Mouse (Mus musculus): Measurements from ENCODE around the gene Egf.
A peak's percentile ranks its signal among the peaks of the same experiment; 100 is the strongest.
"Not testable (repeated sequence)": the region's sequence is repeated elsewhere in the genome, so short reads cannot be mapped to it uniquely, and the experiment has no call there.

Gene Egf

DNA sequence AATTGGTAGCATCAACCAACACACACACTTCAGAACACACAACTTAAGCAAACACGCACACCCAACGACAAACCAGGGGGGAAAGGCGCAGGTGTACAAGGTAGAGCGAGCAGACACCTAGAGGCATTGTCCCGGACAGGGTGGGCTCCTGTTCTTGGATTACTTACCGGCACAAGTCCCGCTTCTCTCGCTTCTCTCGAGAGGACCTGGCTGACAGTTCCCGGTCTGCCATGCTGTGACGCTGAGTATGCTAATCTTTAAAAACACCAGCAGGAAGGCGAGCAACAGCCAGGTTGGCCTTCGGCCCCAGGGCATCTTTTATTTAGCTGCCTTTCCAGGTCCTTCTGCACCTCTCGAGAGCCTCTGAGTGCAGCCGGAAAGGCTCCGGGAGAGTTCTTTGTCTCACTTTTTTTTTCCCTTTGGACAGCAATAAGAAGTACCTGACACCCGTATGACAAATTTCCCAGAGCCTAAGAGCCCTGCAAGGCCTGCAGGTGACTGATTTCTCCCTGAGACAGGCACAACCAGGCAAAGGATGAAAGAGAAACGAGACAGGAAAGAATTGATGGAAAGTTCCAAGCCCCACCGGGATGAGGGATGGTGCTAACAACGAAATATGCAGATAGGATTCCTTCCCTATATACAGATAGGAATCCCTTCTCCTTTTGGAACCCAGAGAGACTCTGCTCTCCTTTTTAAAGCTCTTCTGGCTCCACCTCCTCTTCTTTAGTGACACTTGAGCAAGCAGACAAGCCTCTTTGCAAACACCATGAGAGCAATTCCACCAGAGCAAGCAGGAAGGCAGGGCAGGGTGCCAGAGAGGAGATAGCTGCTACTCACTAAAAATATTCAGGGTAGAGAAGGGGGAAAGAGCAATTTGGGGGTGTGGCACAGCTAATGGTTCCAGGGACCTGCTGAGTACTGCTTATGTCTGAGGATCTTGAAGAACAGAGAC lies at the start of gene Egf:
Gene Egf, minus strand, starts transcription at position 667 of the 955 bp plus-strand sequence.
- DNase-seq = peak; percentile 71

DNA sequence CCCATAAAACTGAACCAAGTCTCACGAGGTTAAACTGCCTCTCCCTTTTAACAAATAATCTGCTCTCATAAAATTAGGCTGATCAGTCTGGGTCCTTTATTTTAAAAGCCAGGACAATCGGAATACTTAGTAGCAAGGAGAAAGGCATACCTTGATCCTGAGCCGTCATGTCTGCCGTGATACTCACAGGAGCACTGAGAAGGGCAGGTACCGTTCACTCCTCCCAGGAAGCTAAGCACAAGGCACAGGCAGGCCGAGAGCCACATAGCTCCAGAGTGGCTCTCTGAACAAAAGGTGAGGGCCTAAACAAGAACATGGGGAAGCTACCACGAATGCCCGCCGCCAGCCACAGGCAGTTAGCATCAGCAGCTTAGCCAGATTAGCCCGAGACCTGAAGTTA lies 48.6 kb upstream of the Egf start, which contains the start of gene Lrit3:
Gene Lrit3, minus strand, starts transcription at position 266 of the 400 bp plus-strand sequence.
- no peak for DNase-seq

DNA sequence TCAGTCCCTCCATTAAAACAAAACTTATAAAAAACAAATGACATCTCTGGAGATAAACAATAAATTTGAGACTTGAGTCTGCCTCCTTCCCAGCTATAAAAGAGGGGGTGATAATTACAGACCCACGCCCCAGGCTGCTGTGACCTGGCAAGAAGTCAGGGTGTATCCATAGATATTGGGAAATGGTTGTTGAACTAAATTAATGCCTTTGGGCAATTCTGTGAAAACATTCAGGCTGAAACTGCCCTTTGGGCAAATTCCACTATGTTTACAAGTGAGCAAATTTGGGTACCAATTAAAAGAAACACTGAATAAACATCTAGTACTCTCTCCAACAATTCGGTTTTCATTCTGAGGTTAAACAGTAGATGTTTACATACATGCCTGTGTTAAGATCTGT lies 43.9 kb upstream of the Egf start:
- peak; percentile 32 for DNase-seq

DNA sequence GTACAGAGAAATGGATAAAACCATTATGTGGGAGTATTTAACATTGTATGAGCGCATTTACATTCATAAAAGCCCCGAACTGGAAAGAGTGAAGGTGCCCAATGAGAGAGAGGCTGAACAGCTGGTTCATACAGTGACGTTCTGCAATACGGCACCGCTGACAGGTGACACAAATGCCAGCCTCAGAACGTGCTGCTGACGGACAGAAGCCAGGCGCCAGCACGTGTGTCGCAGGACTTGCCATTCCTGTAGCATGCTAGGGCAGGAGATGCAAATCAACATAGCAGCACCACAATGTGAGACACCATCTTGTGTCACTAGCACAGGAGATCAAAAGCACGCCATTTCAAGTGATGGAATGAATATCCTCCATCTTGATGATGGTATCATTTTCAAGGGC lies 43.4 kb upstream of the Egf start:
- DNase-seq = peak; percentile 19

DNA sequence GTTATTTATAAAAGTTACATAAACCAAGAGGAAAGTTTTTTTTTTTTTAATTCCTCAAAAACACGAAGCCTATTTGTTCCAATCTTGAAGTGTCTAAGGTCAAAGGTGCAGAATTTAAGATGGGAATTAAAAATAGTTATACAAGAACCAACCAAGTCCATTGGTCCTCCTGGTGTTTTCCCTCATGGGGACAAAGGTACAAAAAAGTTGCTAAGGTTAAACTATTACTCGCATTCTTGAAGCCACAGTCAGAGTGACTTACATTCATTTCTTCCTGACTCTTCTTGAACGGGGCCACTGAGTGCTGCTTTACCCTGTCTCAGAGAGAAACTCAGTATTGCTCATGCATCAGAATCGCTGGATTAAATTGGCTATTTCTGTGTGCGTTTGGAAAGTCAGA lies 42.2 kb upstream of the Egf start:
- no peak for DNase-seq

DNA sequence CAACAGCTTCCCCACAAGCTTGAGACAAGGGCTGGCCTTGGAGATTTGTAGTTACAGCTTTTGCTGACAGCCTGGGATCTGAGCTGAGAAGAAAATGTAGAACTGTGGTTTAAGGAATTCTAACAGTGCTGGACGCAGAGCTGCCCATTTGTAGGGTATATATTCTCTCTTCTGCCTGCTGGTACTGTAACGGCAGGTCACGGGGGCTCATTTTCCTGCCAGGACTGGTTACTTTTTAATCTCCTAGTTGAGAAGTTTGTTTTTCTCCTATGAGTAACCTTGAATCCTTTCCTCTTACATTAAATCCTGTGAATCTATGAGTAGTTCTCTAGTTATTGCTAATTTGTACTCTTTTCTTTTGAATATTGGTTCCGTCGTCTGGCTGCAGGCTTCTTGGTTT lies 38.7 kb upstream of the Egf start:
- peak; percentile 80 for DNase-seq

DNA sequence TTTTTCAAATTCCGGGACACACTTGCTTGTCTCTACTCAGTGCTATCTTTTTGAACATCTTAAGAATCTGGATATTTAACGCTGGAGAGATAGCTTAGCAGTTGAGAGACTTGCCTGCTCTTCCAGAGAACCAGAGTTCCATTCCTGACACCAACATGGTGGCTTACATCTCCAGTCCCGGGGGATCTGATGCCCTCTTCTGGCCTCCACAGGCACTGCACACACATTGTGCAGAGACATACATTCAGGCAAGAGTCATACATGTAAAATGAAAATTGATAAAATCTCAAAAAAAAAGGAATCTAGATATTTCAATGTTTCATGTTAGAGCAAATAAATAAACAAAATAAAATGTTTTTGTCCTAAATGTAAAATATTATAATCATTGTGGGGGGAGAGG lies 27.6 kb upstream of the Egf start:
- DNase-seq = no peak

DNA sequence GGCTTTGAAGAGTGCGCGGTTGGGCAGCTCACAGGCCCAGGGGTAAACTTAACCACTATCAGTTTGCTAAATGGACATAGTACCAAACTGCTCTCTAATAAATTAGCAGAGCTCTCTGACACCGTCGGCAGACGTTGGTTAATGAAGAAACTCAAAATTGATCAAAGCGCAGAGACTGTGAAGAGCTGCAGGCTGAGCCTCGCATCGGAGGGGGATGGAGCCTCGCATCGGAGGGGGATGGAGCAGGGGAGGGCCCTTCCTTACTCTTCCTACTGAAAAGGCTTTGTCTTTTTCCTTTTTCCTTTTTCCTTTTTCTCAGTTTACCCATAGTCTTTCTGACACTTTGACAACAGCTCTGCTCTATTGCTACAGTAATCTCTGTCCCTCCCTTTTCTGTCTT lies 26.3 kb upstream of the Egf start:
- DNase-seq = no peak

DNA sequence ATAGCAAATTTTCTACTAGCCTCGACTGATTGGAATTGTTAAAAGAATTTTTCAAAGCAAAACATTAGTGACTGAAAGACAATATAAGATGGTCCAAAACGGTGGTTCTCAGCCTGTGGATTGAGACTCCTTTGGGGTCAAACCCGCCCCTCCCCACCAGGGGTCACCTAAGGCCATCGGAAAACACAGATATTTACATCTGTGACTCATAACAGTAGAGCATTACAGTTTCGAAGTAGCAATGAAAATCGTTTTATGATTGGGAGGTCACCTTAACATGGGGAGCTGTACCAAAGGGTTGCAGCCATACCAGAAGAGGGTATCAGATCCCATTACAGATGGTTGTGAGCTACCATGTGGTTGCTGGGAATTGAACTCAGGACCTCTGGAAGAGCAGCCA lies 16.1 kb upstream of the Egf start:
- DNase-seq = no peak

DNA sequence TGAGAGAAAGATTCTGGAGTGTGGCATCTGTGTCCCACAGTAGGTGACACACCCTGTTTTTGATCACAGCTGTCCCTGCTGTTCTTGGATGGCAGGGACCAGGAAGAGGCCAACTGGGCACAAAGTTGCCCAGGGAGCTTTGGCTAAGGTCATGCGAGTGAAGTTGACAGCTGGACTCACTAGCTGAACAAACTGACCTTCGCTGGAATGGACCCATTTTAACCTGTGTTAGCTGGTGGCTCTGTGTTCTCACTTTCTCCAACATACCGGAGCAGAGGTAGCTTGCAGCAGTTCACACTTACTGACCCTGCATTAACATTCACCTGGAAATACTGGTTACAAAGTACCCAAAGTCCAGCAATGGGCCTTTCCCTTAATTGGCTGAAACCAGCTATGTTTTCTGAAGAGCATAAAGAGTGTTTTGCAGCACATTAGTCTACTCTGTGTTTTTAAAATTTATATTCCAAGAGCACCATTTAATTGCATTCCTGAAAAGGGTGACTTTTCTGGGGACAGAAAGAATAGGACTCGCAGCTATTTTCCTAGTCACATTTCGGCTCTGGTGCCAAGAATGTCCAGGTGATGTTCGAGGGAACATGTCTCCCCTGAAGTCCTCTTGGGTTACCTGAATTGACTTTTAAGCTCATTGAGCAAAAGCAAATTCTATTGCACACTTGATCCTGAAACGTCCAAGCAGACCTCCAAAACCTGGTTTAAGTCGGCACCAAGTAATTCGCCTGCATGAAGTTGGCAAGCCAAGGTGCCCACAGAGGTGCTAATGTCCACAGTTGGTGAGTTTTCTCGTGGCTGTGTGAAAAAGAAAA lies 12.1 kb upstream of the Egf start:
- peak; percentile 59 for DNase-seq

DNA sequence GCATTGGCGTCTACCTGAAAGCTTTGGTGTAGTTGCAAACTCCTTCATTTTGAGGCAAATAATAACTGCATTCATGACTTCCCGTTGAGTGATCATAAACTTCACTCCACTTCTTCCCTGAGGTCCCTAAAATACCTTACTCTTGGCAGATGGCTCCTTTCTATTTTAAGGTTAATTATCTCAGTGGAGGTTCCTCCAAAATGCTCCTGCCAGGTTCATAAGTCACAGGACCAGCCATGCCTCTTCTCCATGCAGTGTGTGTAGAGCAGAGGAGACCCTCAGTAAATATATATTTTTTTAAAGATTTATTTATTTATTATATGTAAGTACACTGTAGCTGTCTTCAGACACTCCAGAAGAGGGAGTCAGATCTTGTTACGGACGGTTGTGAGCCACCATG lies 11.0 kb upstream of the Egf start:
- DNase-seq = no peak

DNA sequence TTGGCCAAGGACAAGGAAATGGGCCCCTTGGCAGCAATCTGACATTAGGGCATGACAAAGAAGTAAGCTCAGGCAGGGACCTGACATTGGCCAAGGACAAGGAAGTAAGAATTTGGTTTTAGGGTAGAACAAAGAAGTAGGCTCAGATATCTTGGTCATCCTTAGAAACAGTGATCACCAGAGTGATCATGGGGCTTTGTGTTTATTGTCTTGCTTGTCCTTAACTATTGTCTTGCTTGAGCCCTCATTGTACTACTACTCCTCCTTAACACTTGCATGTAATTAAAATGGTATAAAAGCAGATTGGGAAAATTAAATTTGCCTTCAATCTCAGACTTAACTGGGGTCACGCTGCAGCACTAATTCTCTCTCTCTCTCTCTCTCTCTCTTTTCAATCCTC lies 2.5 kb upstream of the Egf start:
- DNase-seq = not testable (repeated sequence)

DNA sequence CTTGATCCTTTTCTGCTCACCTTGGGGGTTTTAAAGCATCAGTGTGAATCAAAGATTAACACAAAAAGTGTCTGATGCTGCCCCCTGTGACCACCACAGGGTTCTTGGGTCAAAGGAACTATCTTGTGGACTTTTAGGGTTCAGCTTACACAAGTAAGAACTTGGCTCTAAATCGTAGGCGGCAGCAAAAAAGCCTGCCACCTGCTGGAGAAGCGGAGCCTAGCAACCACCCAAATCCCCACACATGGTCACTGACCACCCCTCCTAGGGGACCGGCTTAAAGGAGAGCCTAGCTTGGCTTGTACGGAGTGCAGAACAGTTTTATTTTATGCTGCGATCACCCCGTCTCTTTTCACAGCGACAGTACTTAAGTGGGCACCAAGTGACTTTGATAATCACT lies 10.3 kb downstream of the Egf start:
- DNase-seq = peak; percentile 65

DNA sequence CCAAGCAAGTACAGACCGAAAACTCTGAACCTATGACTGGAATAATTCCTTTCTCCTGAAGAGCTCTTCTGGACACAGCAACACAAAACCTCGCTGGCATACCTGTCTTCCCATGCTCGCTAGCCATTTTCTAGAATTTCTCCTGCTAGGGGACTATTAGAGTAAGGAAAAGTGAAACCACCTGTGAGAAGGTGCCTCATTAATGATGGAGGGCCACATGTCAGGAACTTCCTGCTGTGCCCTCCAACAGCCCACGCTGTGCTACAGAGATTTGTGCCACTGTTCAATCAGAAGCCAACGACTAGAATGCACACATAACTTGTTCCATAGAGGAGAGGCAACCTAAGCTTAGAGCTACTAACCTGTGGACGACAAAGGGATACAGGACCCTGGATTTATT lies 12.3 kb downstream of the Egf start:
- no peak for DNase-seq

DNA sequence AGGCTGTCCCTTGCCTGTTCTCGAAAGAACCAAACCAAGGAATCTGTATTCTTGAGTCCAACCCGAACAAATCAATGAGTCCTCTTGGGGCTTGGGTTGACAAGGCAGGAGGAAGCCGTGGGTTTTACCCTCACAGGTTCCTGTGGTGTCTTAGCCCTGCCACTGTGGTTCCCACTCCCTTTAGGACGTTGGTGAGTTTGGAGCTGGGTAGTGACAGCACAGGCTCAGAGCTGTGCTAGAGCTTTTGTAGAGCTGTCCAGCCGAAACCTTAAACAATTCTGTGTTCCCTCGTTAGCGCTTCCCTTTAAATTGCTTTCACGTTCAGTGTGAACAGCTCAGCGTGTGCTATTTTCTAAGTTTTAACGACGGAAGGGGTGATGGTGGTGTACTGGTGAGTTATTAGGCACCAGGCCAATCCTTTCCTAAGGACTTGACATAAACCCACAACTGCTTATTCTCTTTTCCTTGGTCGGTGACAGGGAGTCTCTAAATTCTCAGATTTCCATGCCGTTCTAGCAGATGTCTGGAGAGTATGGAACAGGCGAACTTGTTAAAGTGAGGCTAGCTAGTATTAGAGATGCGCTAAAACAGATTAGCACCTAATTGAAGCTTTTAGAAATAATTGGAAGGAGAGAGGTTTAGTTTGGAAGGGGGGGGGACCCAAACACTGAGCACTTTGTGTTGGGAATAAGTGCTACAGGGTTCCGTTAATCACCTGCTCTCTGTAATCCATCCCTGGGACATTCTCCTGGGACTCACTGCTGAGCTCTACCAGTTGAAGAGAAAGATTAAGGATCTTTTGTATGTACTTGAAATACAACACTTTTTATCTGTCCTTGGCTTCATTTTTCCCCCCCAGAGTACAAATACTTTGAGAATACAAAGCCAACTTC lies 16.6 kb downstream of the Egf start:
- no peak for DNase-seq

DNA sequence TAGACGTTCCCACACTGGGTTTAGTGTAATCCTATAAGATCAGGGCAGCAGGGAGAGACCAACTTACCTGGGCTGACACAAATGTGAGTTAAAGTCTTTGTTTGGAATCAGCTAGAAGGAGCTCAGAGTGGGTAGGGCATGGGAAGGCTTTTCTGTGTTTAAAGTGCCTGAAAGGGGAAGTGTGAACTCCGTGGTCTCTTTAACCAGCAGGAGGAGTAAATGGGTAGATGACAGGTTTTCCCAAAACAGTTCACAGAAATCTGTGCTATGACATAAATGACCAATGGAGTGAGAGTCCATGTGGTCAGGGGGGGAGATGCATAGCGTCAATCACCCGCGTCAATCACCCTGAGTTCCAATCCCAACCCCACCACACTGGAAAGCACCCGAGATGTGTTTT lies 23.5 kb downstream of the Egf start:
- no peak for DNase-seq

DNA sequence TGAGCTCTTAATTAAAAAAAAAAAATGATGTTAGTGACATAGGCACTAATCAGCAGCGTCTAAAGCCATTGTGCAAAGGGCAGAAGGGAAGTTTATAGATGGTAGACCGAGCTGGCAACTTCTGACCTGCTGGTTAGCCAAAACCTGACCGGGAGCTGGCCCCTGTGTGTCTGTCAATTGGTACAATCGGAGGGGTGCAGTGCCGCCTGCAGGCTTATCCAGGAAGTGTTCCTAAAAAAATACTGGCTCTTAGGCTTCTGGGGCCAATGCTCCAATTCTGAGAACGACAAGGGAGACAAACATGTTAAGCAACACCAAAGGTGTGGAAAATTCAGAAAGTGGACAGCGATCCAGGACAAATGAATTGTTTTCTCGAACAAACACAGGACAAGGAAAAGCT lies 24.7 kb downstream of the Egf start:
- no peak for DNase-seq

DNA sequence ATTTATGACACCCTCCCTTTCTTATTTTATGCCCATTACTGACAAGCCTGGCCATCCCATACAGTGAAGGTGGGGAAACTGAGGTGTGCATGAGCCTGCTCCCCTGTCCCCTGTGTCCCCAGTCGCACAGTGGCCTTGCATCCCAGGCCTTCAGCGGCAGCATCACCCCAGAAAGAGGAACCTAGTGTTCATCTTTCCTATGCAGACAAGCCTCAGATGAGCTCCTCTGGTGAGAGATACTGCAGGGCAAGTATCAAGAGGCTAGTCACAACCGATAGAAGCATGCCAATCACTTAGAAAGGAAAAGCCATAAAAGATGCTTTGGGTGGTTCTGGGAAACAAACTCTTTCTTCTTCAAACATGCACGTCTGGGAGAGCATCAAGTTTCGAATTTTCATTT lies 25.2 kb downstream of the Egf start:
- DNase-seq = no peak

DNA sequence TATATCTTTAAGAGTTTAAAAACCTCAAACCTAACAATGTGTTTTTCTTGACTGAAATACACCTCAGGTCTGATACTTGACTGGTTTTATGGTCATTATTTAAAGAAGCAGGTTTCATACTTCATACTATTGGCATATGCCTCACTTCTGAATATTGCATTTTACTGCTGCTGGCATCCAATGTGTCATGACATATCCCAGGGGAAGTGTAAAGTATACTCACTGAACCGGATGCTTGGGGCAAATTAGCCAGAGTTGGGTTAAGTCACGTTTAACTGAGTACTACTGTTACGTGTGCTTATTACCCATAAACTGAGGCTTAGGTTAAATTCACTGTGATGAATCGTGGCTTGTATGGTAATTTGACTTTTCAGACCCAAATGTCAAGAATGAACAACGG lies 29.5 kb downstream of the Egf start:
- DNase-seq = no peak

DNA sequence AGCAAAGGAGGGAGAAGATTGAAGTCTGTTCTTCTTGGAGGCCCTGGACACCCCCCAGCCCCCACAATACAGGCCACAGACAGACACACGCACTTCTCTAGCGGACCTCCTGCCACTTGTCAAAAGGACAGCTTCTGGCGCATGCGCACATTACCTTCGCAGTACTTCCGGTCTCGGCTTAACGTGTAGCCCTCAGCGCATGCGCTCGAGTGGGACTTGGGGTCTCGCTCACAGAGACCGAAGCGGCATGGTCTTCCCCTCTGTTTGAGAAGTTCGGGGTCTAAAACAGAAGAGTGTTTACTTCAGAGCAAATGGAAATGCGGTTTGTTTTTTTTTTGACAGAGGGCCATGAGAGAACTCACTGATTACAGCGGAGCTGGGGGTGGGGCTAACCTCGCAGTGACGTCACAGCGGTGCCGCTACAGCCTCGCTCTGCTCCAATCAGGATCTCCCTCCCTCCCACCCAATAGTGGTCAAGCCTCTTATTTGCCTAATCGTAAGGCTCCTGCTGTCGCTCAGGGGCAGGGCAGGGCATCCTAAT lies 30.1 kb downstream of the Egf start:
- DNase-seq = peak; percentile 94

DNA sequence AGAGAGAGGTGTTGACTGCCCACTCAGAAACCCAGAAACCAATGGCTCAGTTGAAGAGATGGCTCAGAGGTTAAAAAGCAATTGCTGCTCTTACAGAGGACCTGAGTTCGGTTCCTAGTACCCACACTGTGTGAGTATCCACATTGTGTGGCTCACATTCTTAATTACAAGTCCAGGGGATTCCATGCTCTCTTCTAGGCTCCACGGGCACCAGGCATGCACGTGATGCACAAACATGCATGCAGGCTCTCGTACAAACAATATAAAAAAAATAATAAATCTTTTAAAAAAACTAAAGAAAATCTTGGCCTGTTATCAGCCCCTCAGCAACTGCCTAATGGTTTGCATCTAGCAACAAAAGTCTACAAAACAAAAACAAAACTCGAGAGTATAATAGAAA lies 30.6 kb downstream of the Egf start:
- no peak for DNase-seq

DNA sequence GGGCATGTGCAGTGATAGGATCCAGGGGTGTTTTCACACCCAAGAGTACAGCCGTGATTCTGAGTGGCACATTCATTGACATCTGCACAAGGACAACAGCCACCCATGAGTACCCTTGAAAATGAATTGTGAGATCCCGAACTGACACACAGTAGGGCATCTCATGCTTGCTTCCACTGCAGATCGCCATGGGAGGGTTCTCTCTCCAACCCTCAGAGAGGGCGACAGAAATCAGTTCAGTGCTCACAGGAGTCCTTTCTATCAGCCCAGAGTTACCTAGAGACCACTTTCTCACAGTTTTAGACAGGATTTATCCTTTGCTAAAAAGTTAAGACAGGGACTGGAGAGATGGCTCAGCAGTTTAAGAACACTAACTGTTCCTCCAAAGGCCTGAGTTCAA lies 31.8 kb downstream of the Egf start:
- no peak for DNase-seq
